Mouse (Mus musculus): ENCODE results near the gene Mrm1. TPM values are rescaled to one million over a fixed set of nuclear protein-coding genes. Genes with fewer than 3 reads are reported as not detected.
"Not testable (repeated sequence)": the region's sequence is repeated elsewhere in the genome, so short reads cannot be mapped to it uniquely, and the experiment has no call there.

Gene Mrm1
- polyA plus RNA-seq, 1 experiment, result 11.4 TPM

DNA sequence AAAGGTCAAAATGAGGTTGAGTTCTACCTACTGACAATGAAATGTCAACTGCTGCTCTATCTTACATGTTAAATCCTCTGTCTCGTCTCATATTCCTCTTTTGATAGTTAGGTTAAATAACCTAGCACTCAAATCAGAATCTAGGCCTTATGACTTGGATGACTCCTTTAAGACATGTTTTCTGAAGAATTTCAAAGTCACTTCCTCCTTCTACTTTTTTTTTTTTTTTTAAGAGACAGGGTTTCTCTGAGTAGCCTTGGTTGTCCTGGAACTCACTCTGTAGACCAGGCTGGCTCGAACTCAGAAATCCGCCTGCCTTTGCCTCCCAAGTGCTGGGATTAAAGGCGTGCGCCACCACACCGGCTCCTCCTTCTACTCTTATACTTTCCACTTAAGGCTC, 36.0 kb upstream of the Mrm1 start:
- no peak overlapping the region for H3K4me2 ChIP-seq (ENCODE audit: low read depth)
- peaks cover 82% of the 10 kb centered on the region for H3K36me3 ChIP-seq (ENCODE audit: control insufficient read depth, insufficient read depth)
- H3K79me2 ChIP-seq (ENCODE audit: control insufficient read depth, insufficient read depth), result peaks cover 16% of the 10 kb centered on the region
- H3K27me3 ChIP-seq (ENCODE audit: control insufficient read depth, insufficient read depth, insufficient read length), result no peaks in the 10 kb centered on the region
- H3ac ChIP-seq (ENCODE audit: control insufficient read depth, insufficient read length), result no peak overlapping the region
- TF ChIP-seq REST (IDR thresholded peaks at IDR 0.05; ENCODE audit: insufficient read depth, insufficient read length) (no peak), MYOG (IDR thresholded peaks at IDR 0.05; ENCODE audit: control insufficient read depth in 1 of 3, insufficient read depth in 1 of 3, insufficient read length in 2 of 3, low read depth in 2 of 3) (no peak), E2F4 (IDR thresholded peaks at IDR 0.05; ENCODE audit: insufficient read depth) (no peak), POLR2AphosphoS2 (IDR thresholded peaks at IDR 0.05; ENCODE audit: insufficient read length, low read depth) (no peak), TCF3 (IDR thresholded peaks at IDR 0.05; ENCODE audit: insufficient read length, low read depth) (no peak), TCF12 (IDR thresholded peaks at IDR 0.05; ENCODE audit: insufficient read depth, poor library complexity, severe bottlenecking) (no peak), MYOD1 (IDR thresholded peaks at IDR 0.05; ENCODE audit: control insufficient read depth in 1 of 3, insufficient read length in 2 of 3, low read depth in 2 of 3) (no peak), USF1 (IDR thresholded peaks at IDR 0.05; ENCODE audit: low read depth) (no peak), CEBPB (IDR thresholded peaks at IDR 0.05; ENCODE audit: insufficient read depth, poor library complexity, severe bottlenecking) (no peak), POLR2A (IDR thresholded peaks at IDR 0.05; ENCODE audit: insufficient read length, low read depth) (no peak), SRF (IDR thresholded peaks at IDR 0.05; ENCODE audit: control insufficient read depth, insufficient read length, low read depth) (no peak), MAX (IDR thresholded peaks at IDR 0.05; ENCODE audit: low read depth) (no peak)
- no peak overlapping the region for H3K4me3 ChIP-seq

DNA sequence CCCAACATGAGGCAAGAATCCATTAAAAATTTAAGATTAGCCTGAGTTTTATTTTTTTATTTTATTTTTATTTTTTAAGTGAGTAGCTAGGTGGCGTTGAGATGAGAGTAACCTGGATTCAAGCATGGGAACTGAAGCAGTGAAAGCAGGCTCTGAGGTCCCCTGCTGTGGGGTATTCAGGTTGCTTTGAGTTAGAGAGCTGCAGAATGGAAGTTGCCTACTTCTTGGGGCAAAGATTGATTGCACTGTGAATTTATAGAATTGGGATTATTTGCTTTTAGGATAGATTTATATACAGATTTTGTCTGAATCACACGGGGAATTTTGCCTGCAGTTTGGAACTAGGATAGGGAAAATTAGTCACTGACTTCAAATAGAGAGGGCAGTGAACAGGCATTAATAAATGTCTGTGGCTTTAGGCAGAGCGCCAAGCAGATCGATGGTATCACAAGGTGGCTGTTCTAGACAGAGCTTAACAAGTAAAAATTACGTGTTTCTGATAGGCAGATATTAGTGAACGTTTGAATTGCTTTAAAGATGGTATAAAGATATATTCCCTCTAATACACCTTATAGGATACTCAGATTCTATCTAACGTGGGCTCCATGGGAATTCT, 28.3 kb upstream of the Mrm1 start:
- Histone ChIP-seq H3K27me3 (ENCODE audit: control insufficient read depth, insufficient read depth, insufficient read length) (no peaks in the 10 kb centered on the region), H3ac (ENCODE audit: control insufficient read depth, insufficient read length) (no peak overlapping the region), H3K79me2 (ENCODE audit: control insufficient read depth, insufficient read depth) (peaks cover 3% of the 10 kb centered on the region), H3K4me2 (ENCODE audit: low read depth) (no peak overlapping the region), H3K4me3 (no peak overlapping the region), H3K36me3 (ENCODE audit: control insufficient read depth, insufficient read depth) (peaks cover 52% of the 10 kb centered on the region)
- TF ChIP-seq REST (IDR thresholded peaks at IDR 0.05; ENCODE audit: insufficient read depth, insufficient read length), result no peak
- no peak for TF ChIP-seq MAX (IDR thresholded peaks at IDR 0.05; ENCODE audit: low read depth)
- TF ChIP-seq MYOD1 (IDR thresholded peaks at IDR 0.05; ENCODE audit: control insufficient read depth in 1 of 3, insufficient read length in 2 of 3, low read depth in 2 of 3), result no peak
- no peak for TF ChIP-seq TCF3 (IDR thresholded peaks at IDR 0.05; ENCODE audit: insufficient read length, low read depth)
- TF ChIP-seq SRF (IDR thresholded peaks at IDR 0.05; ENCODE audit: control insufficient read depth, insufficient read length, low read depth), result no peak
- TF ChIP-seq POLR2A (IDR thresholded peaks at IDR 0.05; ENCODE audit: insufficient read length, low read depth), result no peak
- no peak for TF ChIP-seq MYOG (IDR thresholded peaks at IDR 0.05; ENCODE audit: control insufficient read depth in 1 of 3, insufficient read depth in 1 of 3, insufficient read length in 2 of 3, low read depth in 2 of 3)
- no peak for TF ChIP-seq USF1 (IDR thresholded peaks at IDR 0.05; ENCODE audit: low read depth)
- no peak for TF ChIP-seq POLR2AphosphoS2 (IDR thresholded peaks at IDR 0.05; ENCODE audit: insufficient read length, low read depth)
- TF ChIP-seq E2F4 (IDR thresholded peaks at IDR 0.05; ENCODE audit: insufficient read depth), result no peak
- no peak for TF ChIP-seq CEBPB (IDR thresholded peaks at IDR 0.05; ENCODE audit: insufficient read depth, poor library complexity, severe bottlenecking)
- no peak for TF ChIP-seq TCF12 (IDR thresholded peaks at IDR 0.05; ENCODE audit: insufficient read depth, poor library complexity, severe bottlenecking)

DNA sequence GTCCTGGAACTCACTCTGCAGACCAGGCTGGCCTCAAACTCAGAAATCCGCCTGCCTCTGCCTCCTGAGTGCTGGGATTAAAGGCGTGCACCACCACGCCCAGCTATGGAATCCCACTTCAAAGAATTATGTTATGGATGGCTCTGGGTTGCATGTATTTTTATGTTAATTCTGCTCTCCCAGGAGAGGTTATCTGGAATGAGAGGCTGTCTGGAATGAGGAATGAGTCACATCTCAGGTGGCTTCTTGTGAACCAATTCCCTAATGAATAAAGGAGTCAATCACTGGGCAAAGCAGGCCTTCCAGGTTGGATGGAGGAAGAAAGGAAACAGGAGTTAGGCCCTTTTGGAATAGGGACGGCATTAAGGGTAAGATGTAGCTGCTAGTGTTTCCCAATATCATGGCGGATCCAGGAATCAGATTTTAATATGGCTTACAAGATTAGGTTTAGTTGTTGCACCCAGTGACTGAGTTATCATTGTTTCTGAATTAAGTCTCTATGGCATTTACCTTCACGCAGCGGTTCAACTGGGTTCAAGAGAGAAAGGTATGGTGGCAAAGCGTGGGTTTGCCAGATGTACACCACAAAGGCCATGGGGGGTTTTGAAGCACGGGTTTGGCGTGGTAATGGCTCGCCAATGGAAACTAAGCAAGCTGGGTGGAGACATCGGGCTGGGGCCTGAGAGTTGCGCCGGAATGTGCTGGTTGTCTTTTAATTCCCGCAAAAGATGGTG, 27.6 kb upstream of the Mrm1 start:
- Histone ChIP-seq H3K79me2 (ENCODE audit: control insufficient read depth, insufficient read depth) (peaks cover 3% of the 10 kb centered on the region), H3K4me3 (no peak overlapping the region), H3ac (ENCODE audit: control insufficient read depth, insufficient read length) (no peak overlapping the region), H3K27me3 (ENCODE audit: control insufficient read depth, insufficient read depth, insufficient read length) (no peaks in the 10 kb centered on the region), H3K36me3 (ENCODE audit: control insufficient read depth, insufficient read depth) (peaks cover 53% of the 10 kb centered on the region), H3K4me2 (ENCODE audit: low read depth) (no peak overlapping the region)
- TF ChIP-seq MYOG (IDR thresholded peaks at IDR 0.05; ENCODE audit: control insufficient read depth in 1 of 3, insufficient read depth in 1 of 3, insufficient read length in 2 of 3, low read depth in 2 of 3), result no peak
- no peak for TF ChIP-seq MAX (IDR thresholded peaks at IDR 0.05; ENCODE audit: low read depth)
- no peak for TF ChIP-seq USF1 (IDR thresholded peaks at IDR 0.05; ENCODE audit: low read depth)
- TF ChIP-seq POLR2AphosphoS2 (IDR thresholded peaks at IDR 0.05; ENCODE audit: insufficient read length, low read depth), result no peak
- TF ChIP-seq CEBPB (IDR thresholded peaks at IDR 0.05; ENCODE audit: insufficient read depth, poor library complexity, severe bottlenecking), result no peak
- TF ChIP-seq TCF12 (IDR thresholded peaks at IDR 0.05; ENCODE audit: insufficient read depth, poor library complexity, severe bottlenecking), result no peak
- TF ChIP-seq E2F4 (IDR thresholded peaks at IDR 0.05; ENCODE audit: insufficient read depth), result no peak
- no peak for TF ChIP-seq TCF3 (IDR thresholded peaks at IDR 0.05; ENCODE audit: insufficient read length, low read depth)
- no peak for TF ChIP-seq POLR2A (IDR thresholded peaks at IDR 0.05; ENCODE audit: insufficient read length, low read depth)
- TF ChIP-seq SRF (IDR thresholded peaks at IDR 0.05; ENCODE audit: control insufficient read depth, insufficient read length, low read depth), result no peak

DNA sequence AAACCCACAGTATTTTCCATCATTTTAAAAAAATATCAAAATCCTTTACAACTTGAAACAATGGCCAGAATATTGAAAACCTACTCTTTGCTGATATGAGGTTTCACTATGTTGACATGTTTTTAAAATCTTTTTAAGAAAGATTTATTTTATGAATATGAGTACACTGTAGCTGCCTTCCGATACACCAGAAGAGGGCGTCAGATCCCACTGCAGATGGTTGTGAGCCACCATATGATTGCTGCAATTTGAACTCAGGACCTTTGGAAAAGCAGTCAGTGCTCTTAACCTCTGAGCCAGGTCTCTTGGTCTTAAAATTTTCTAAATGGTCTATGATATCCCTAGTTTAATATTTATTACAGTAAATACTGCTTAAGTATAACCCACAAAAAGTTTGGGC, 20.0 kb upstream of the Mrm1 start:
- no peak overlapping the region for H3ac ChIP-seq (ENCODE audit: control insufficient read depth, insufficient read length)
- no peaks in the 10 kb centered on the region for H3K79me2 ChIP-seq (ENCODE audit: control insufficient read depth, insufficient read depth)
- TF ChIP-seq E2F4 (IDR thresholded peaks at IDR 0.05; ENCODE audit: insufficient read depth) (no peak), MYOD1 (IDR thresholded peaks at IDR 0.05; ENCODE audit: control insufficient read depth in 1 of 3, insufficient read length in 2 of 3, low read depth in 2 of 3) (no peak), CEBPB (IDR thresholded peaks at IDR 0.05; ENCODE audit: insufficient read depth, poor library complexity, severe bottlenecking) (no peak), USF1 (IDR thresholded peaks at IDR 0.05; ENCODE audit: low read depth) (no peak), POLR2AphosphoS2 (IDR thresholded peaks at IDR 0.05; ENCODE audit: insufficient read length, low read depth) (no peak), MYOG (IDR thresholded peaks at IDR 0.05; ENCODE audit: control insufficient read depth in 1 of 3, insufficient read depth in 1 of 3, insufficient read length in 2 of 3, low read depth in 2 of 3) (no peak), POLR2A (IDR thresholded peaks at IDR 0.05; ENCODE audit: insufficient read length, low read depth) (no peak), SRF (IDR thresholded peaks at IDR 0.05; ENCODE audit: control insufficient read depth, insufficient read length, low read depth) (no peak), TCF3 (IDR thresholded peaks at IDR 0.05; ENCODE audit: insufficient read length, low read depth) (no peak), TCF12 (IDR thresholded peaks at IDR 0.05; ENCODE audit: insufficient read depth, poor library complexity, severe bottlenecking) (no peak), REST (IDR thresholded peaks at IDR 0.05; ENCODE audit: insufficient read depth, insufficient read length) (no peak), MAX (IDR thresholded peaks at IDR 0.05; ENCODE audit: low read depth) (no peak)
- H3K27me3 ChIP-seq (ENCODE audit: control insufficient read depth, insufficient read depth, insufficient read length), result no peaks in the 10 kb centered on the region
- no peak overlapping the region for H3K4me2 ChIP-seq (ENCODE audit: low read depth)
- peaks cover 89% of the 10 kb centered on the region for H3K36me3 ChIP-seq (ENCODE audit: control insufficient read depth, insufficient read depth)
- H3K4me3 ChIP-seq, result no peak overlapping the region

DNA sequence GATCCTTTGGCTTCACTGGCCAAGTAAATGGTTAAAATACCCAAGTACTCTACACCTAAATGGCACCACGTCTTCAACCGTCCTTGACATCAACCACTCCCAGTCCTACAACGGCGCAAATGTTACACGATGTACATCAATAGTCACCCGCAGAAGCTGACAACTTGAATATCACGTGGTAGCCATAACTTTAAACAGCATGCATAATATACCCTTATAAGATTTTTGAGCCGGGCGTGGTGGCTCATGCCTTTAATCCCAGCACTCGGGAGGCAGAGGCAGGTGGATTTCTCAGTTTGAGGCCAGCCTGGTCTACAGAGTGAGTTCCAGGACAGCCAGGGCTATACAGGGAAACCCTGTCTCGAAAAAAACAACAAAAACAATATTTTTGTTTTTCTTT, 10.2 kb upstream of the Mrm1 start:
- H3K79me2 ChIP-seq (ENCODE audit: control insufficient read depth, insufficient read depth); H3K27me3 ChIP-seq (ENCODE audit: control insufficient read depth, insufficient read depth, insufficient read length); H3ac ChIP-seq (ENCODE audit: control insufficient read depth, insufficient read length): not testable (repeated sequence)
- H3K4me2 ChIP-seq (ENCODE audit: low read depth), result peak overlapping the region; percentile 90
- peaks cover 21% of the 10 kb centered on the region for H3K36me3 ChIP-seq (ENCODE audit: control insufficient read depth, insufficient read depth)
- peak overlapping the region; percentile 56 for H3K4me3 ChIP-seq
